13 mouse cellular contexts compared by ENCODE assay signal in genomic region chr4:123014501-123015282, GRCm38 (mm10). TPM values are rescaled to one million over a fixed set of nuclear protein-coding genes. Genes with fewer than 3 reads are reported as not detected.
DNase-seq lines count a peak whose midpoint lies in the region; ATAC-seq lines count a peak whose summit lies in the region.
"Had no signal": no experiment of that assay in that cellular context is flagged by ENCODE, and none has a peak within 500 bp of the region (broad histone marks: within the 10 kb centered on the region; RNA-seq: fewer than 3 reads in every experiment).

No protein-coding gene starts in this region.

- no peak for ATAC-seq in embryonic facial prominence, embryonic 12.5 days (ENCODE audit: insufficient number of reproducible peaks, insufficient read depth, low FRiP score, low TSS enrichment)
- ATAC-seq in hindbrain, embryonic 14.5 days (ENCODE audit: low FRiP score) = peak; percentile 32
- peak; percentile 59 for ATAC-seq in neural tube, embryonic 13.5 days (ENCODE audit: low read depth)

- peak; percentile 25 for DNase-seq in left cerebral cortex, postnatal 4 days
- DNase-seq in left cerebral cortex, adult 18-20 months (ENCODE audit: low spot score in 2 of 2) = no peak
- DNase-seq in hindbrain, embryonic 14.5 days (ENCODE audit: low spot score) = peak; percentile 59
- no peak for DNase-seq in retina, postnatal 1 day
- DNase-seq in retina, embryonic 14.5 days (ENCODE audit: low spot score) = no peak
- no peak for DNase-seq in ovary, postnatal 10 days (ENCODE audit: low spot score)
- DNase-seq: kidney, adult 2 months; lung, adult 18-20 months had no signal

- 25% methylated on average over 7 of the region's 7 CpGs for WGBS in embryonic facial prominence, embryonic 12.5 days
- WGBS in hindbrain, embryonic 14.5 days = 11% methylated on average over 7 of the region's 7 CpGs
- 26% methylated on average over 7 of the region's 7 CpGs for WGBS in neural tube, embryonic 13.5 days

- intact Hi-C loops in left cerebral cortex, postnatal 4 days (cut with DNase I) = no loop called here

- H3K4me2 ChIP-seq in embryonic facial prominence, embryonic 12.5 days (replicated peaks) = no peak overlapping the region
- H3K4me2 ChIP-seq in hindbrain, embryonic 14.5 days (replicated peaks) = peak overlapping the region; percentile 49
- H3K4me2 ChIP-seq in neural tube, embryonic 13.5 days = peak overlapping the region; percentile 39
- H3K4me2 ChIP-seq: embryonic facial prominence, embryonic 15.5 days; limb, embryonic 12.5 days had no signal

- no peak overlapping the region for H3K4me3 ChIP-seq in embryonic facial prominence, embryonic 12.5 days
- H3K4me3 ChIP-seq in hindbrain, embryonic 14.5 days (replicated peaks; ENCODE audit: low read length) = no peak overlapping the region
- H3K4me3 ChIP-seq in neural tube, embryonic 13.5 days = no peak overlapping the region
- H3K4me3 ChIP-seq: embryonic facial prominence, embryonic 15.5 days; limb, embryonic 12.5 days; megakaryocyte, embryonic 14.5 days had no signal

- peaks cover 41% of the 10 kb centered on the region for H3K4me1 ChIP-seq in embryonic facial prominence, embryonic 12.5 days
- H3K4me1 ChIP-seq in hindbrain, embryonic 14.5 days (replicated peaks; ENCODE audit: control insufficient read depth, insufficient read depth, low read length) = peaks cover 59% of the 10 kb centered on the region
- H3K4me1 ChIP-seq in neural tube, embryonic 13.5 days (replicated peaks) = peaks cover 63% of the 10 kb centered on the region

- no peaks in the 10 kb centered on the region for H3K27me3 ChIP-seq in embryonic facial prominence, embryonic 12.5 days
- H3K27me3 ChIP-seq in hindbrain, embryonic 14.5 days (ENCODE audit: control insufficient read depth, insufficient read depth, low read length) = no peaks in the 10 kb centered on the region
- H3K27me3 ChIP-seq in neural tube, embryonic 13.5 days = no peaks in the 10 kb centered on the region
- H3K27me3 ChIP-seq: embryonic facial prominence, embryonic 15.5 days; limb, embryonic 12.5 days had no signal

- H3K27ac ChIP-seq in embryonic facial prominence, embryonic 12.5 days = 0 out of 2 replicates have a peak overlapping the region, but pooled peaks have one; percentile 4
- peak overlapping the region; percentile 99 for H3K27ac ChIP-seq in hindbrain, embryonic 14.5 days
- H3K27ac ChIP-seq in neural tube, embryonic 13.5 days (replicated peaks) = peak overlapping the region; percentile 97
- H3K27ac ChIP-seq: embryonic facial prominence, embryonic 15.5 days; limb, embryonic 12.5 days had no signal

- no peaks in the 10 kb centered on the region for H3K9me3 ChIP-seq in embryonic facial prominence, embryonic 12.5 days
- no peaks in the 10 kb centered on the region for H3K9me3 ChIP-seq in hindbrain, embryonic 14.5 days (ENCODE audit: control insufficient read depth, low read length)
- no peaks in the 10 kb centered on the region for H3K9me3 ChIP-seq in neural tube, embryonic 13.5 days
- H3K9me3 ChIP-seq: embryonic facial prominence, embryonic 15.5 days; limb, embryonic 12.5 days had no signal

- no peaks in the 10 kb centered on the region for H3K36me3 ChIP-seq in embryonic facial prominence, embryonic 12.5 days
- no peaks in the 10 kb centered on the region for H3K36me3 ChIP-seq in hindbrain, embryonic 14.5 days (replicated peaks; ENCODE audit: control insufficient read depth, insufficient read depth)
- no peaks in the 10 kb centered on the region for H3K36me3 ChIP-seq in neural tube, embryonic 13.5 days

- H3K9ac ChIP-seq in embryonic facial prominence, embryonic 12.5 days = no peak overlapping the region
- peak overlapping the region; percentile 35; the same call in 1 of the 2 replicates for H3K9ac ChIP-seq in hindbrain, embryonic 14.5 days
- H3K9ac ChIP-seq in neural tube, embryonic 13.5 days = 0 out of 2 replicates have a peak overlapping the region, but pooled peaks have one; percentile 86
- H3K9ac ChIP-seq: embryonic facial prominence, embryonic 15.5 days; limb, embryonic 12.5 days had no signal

RNA-seq across cellular contexts. Expression of gene Trit1, which starts 1.7 kb away (rescaled TPM):
- 10 to 100 TPM; 29.9 to 30.5 TPM for total RNA-seq in left cerebral cortex, postnatal 4 days (2021)
- total RNA-seq in left cerebral cortex, adult 18-20 months (2021) = 10 to 100 TPM; 18.0 to 18.2 TPM
- 21.3 and 23.4 TPM in 2 replicates for polyA plus RNA-seq in embryonic facial prominence, embryonic 12.5 days (2016; fragmentation: Nextera tagmentation; extraction: Ambion mirVana)
- 19.8 and 24.6 TPM in 2 replicates for polyA plus RNA-seq in hindbrain, embryonic 14.5 days (2014; fragmentation: Nextera tagmentation; extraction: Ambion mirVana)
- 23.0 and 27.2 TPM in 2 replicates for polyA plus RNA-seq in neural tube, embryonic 13.5 days (2015; fragmentation: Nextera tagmentation; extraction: Ambion mirVana)

RNA-seq across cellular contexts. Expression of gene Mycl, which starts 19.2 kb away (rescaled TPM):
- 10 to 100 TPM; 60.5 to 66.1 TPM for total RNA-seq in left cerebral cortex, postnatal 4 days (2021)
- 1 to 10 TPM; 7.3 to 9.9 TPM for total RNA-seq in left cerebral cortex, adult 18-20 months (2021)
- polyA plus RNA-seq in embryonic facial prominence, embryonic 12.5 days (2016; fragmentation: Nextera tagmentation; extraction: Ambion mirVana) = 46.4 and 51.5 TPM in 2 replicates
- polyA plus RNA-seq in hindbrain, embryonic 14.5 days (2014; fragmentation: Nextera tagmentation; extraction: Ambion mirVana) = 68.7 and 71.9 TPM in 2 replicates
- 59.6 and 61.3 TPM in 2 replicates for polyA plus RNA-seq in neural tube, embryonic 13.5 days (2015; fragmentation: Nextera tagmentation; extraction: Ambion mirVana)

RNA-seq across cellular contexts. Expression of gene Mfsd2a, which starts 53.7 kb away (rescaled TPM):
- total RNA-seq in left cerebral cortex, postnatal 4 days (2021) = 10 to 100 TPM; 35.4 TPM
- 10 to 100 TPM; 19.2 to 21.4 TPM for total RNA-seq in left cerebral cortex, adult 18-20 months (2021)
- 6.6 and 7.0 TPM in 2 replicates for polyA plus RNA-seq in embryonic facial prominence, embryonic 12.5 days (2016; fragmentation: Nextera tagmentation; extraction: Ambion mirVana)
- 27.9 and 28.3 TPM in 2 replicates for polyA plus RNA-seq in hindbrain, embryonic 14.5 days (2014; fragmentation: Nextera tagmentation; extraction: Ambion mirVana)
- 30.2 and 30.3 TPM in 2 replicates for polyA plus RNA-seq in neural tube, embryonic 13.5 days (2015; fragmentation: Nextera tagmentation; extraction: Ambion mirVana)

Comparison
In these comparisons a context has a peak if more than half of its experiments do, and no peak if none do; other contexts are left out.
1. DNase-seq: peak in left cerebral cortex, postnatal 4 days (single experiment) and hindbrain, embryonic 14.5 days (single experiment); none in left cerebral cortex, adult 18-20 months (0 of 2), retina, postnatal 1 day (single experiment), retina, embryonic 14.5 days (single experiment) and ovary, postnatal 10 days (single experiment).
2. H3K27ac ChIP-seq: peak in every context shown above with its lines; median percentile 99 in hindbrain, embryonic 14.5 days; 97 in neural tube, embryonic 13.5 days; 4 in embryonic facial prominence, embryonic 12.5 days.